Mouse (Mus musculus): ENCODE data around the gene Mapk6. TPM values are rescaled to one million over a fixed set of nuclear protein-coding genes. Genes with fewer than 3 reads are reported as not detected.
A peak's percentile ranks its signal among the peaks of the same experiment; 100 is the strongest.

The Mapk6 gene
- total and polyA plus RNA-seq, 2 experiments from 2014 or later, result 109 to 164 TPM

DNA sequence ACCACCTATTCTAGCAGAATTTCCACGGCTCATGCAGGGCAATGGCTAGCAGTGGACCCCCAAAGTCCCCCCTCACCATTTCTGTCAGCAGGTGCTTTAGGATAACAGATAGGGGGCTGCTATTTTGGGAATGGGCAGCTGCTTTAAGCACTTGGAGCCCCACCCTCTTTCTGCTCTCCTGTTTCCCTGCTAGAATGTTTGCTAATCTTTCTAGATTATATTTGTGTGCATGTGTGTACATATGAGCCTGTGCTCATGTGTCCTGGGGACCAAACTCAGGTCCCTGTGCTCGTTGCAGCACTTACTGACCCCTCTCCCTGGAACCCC, 18.4 kb upstream of the Mapk6 start:
- H3K4me3 ChIP-seq (ENCODE audit: low read depth, low read length), result no peak overlapping the region
- no peaks in the 10 kb centered on the region for H3K27me3 ChIP-seq (ENCODE audit: insufficient read depth, low read length)
- TF ChIP-seq CTCF (IDR thresholded peaks at IDR 0.05), result no peak
- no peaks in the 10 kb centered on the region for H3K4me1 ChIP-seq (ENCODE audit: insufficient read depth, low read length)
- no peaks in the 10 kb centered on the region for H3K9me3 ChIP-seq (ENCODE audit: low read length)
- no peak for ATAC-seq (ENCODE audit: low FRiP score)
- H3K36me3 ChIP-seq (ENCODE audit: insufficient read depth, low read length), result no peaks in the 10 kb centered on the region
- DNase-seq (ENCODE audit: low spot score), result no peak
- no peak overlapping the region for H3K9ac ChIP-seq (replicated peaks; ENCODE audit: low read length, poor library complexity, severe bottlenecking)
- no peak overlapping the region for H3K4me2 ChIP-seq (ENCODE audit: low read depth, low read length, poor library complexity, severe bottlenecking)
- WGBS, result 65% methylated on average over 2 of the region's 2 CpGs
- H3K27ac ChIP-seq (ENCODE audit: low read depth, low read length), result no peak overlapping the region

GRCm38 (mm10) chr9:75427366-75428273, 17.8 kb upstream of the Mapk6 start:
- Histone ChIP-seq H3K9me3 (ENCODE audit: low read length) (no peaks in the 10 kb centered on the region), H3K4me3 (ENCODE audit: low read depth, low read length) (no peak overlapping the region), H3K27ac (ENCODE audit: low read depth, low read length) (no peak overlapping the region), H3K4me1 (ENCODE audit: insufficient read depth, low read length) (no peaks in the 10 kb centered on the region), H3K9ac (replicated peaks; ENCODE audit: low read length, poor library complexity, severe bottlenecking) (no peak overlapping the region), H3K4me2 (ENCODE audit: low read depth, low read length, poor library complexity, severe bottlenecking) (no peak overlapping the region), H3K36me3 (ENCODE audit: insufficient read depth, low read length) (no peaks in the 10 kb centered on the region), H3K27me3 (ENCODE audit: insufficient read depth, low read length) (no peaks in the 10 kb centered on the region)
- TF ChIP-seq CTCF (IDR thresholded peaks at IDR 0.05), result no peak
- WGBS, result 79% methylated on average over 9 of the region's 9 CpGs
- ATAC-seq (ENCODE audit: low FRiP score) (no peak), DNase-seq (ENCODE audit: low spot score) (peak; percentile 60)

- no peak overlapping the region for H3K27ac ChIP-seq (ENCODE audit: low read depth, low read length)
- no peak for ATAC-seq (ENCODE audit: low FRiP score)
- no peak for TF ChIP-seq CTCF (IDR thresholded peaks at IDR 0.05)
- H3K4me1 ChIP-seq (ENCODE audit: insufficient read depth, low read length), result no peaks in the 10 kb centered on the region
- no peak overlapping the region for H3K9ac ChIP-seq (replicated peaks; ENCODE audit: low read length, poor library complexity, severe bottlenecking)
- H3K27me3 ChIP-seq (ENCODE audit: insufficient read depth, low read length), result no peaks in the 10 kb centered on the region
- H3K9me3 ChIP-seq (ENCODE audit: low read length), result no peaks in the 10 kb centered on the region
- no peaks in the 10 kb centered on the region for H3K36me3 ChIP-seq (ENCODE audit: insufficient read depth, low read length)
- WGBS, result 83% methylated on average over 7 of the region's 7 CpGs
- H3K4me2 ChIP-seq (ENCODE audit: low read depth, low read length, poor library complexity, severe bottlenecking), result no peak overlapping the region
- DNase-seq (ENCODE audit: low spot score), result no peak
- H3K4me3 ChIP-seq (ENCODE audit: low read depth, low read length), result no peak overlapping the region
Observed at GRCm38 (mm10) chr9:75425796-75426391, 16.1 kb upstream of the Mapk6 start.

GRCm38 (mm10) chr9:75424358-75425150, 14.7 kb upstream of the Mapk6 start:
- Histone ChIP-seq H3K4me2 (ENCODE audit: low read depth, low read length, poor library complexity, severe bottlenecking) (no peak overlapping the region), H3K9me3 (ENCODE audit: low read length) (no peaks in the 10 kb centered on the region), H3K27me3 (ENCODE audit: insufficient read depth, low read length) (no peaks in the 10 kb centered on the region), H3K9ac (replicated peaks; ENCODE audit: low read length, poor library complexity, severe bottlenecking) (no peak overlapping the region), H3K4me1 (ENCODE audit: insufficient read depth, low read length) (no peaks in the 10 kb centered on the region), H3K27ac (ENCODE audit: low read depth, low read length) (no peak overlapping the region), H3K36me3 (ENCODE audit: insufficient read depth, low read length) (no peaks in the 10 kb centered on the region), H3K4me3 (ENCODE audit: low read depth, low read length) (no peak overlapping the region)
- TF ChIP-seq CTCF (IDR thresholded peaks at IDR 0.05), result no peak
- WGBS, result 82% methylated on average over 6 of the region's 6 CpGs
- DNase-seq (ENCODE audit: low spot score) (no peak), ATAC-seq (ENCODE audit: low FRiP score) (no peak)

DNA sequence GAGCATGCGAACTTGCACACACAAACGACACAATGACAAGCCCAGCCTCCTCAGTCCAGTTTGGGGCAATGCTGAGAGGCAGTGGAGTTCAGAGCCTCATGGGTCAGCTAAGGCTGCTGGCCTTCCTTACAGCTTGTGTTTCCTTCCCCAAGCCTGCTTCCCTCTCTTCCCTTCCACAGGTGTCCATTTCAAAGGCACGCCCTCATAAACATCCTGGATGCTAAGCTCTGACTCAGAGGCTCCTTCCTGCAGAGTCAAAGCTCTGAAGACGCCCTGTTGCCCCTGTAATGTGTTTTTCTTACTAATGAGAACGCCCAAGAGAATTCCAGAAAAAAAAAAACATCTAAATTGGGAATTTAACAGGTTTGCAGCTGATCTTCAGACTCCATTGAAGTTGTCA, 13.9 kb upstream of the Mapk6 start:
- Histone ChIP-seq H3K9me3 (ENCODE audit: low read length) (no peaks in the 10 kb centered on the region), H3K36me3 (ENCODE audit: insufficient read depth, low read length) (no peaks in the 10 kb centered on the region), H3K27ac (ENCODE audit: low read depth, low read length) (no peak overlapping the region), H3K27me3 (ENCODE audit: insufficient read depth, low read length) (no peaks in the 10 kb centered on the region), H3K9ac (replicated peaks; ENCODE audit: low read length, poor library complexity, severe bottlenecking) (no peak overlapping the region), H3K4me3 (ENCODE audit: low read depth, low read length) (no peak overlapping the region), H3K4me1 (ENCODE audit: insufficient read depth, low read length) (no peaks in the 10 kb centered on the region), H3K4me2 (ENCODE audit: low read depth, low read length, poor library complexity, severe bottlenecking) (no peak overlapping the region)
- WGBS, result 73% methylated on average over 5 of the region's 5 CpGs
- no peak for ATAC-seq (ENCODE audit: low FRiP score)
- no peak for DNase-seq (ENCODE audit: low spot score)
- no peak for TF ChIP-seq CTCF (IDR thresholded peaks at IDR 0.05)
